Mouse (Mus musculus) heart, postnatal 14 days (tissue): Measurements from ENCODE around the gene Ssc5d. TPM values are rescaled to one million over a fixed set of nuclear protein-coding genes. Genes with fewer than 3 reads are reported as not detected.

Experiments used
- DNase-seq, 2 experiments: peaks; one replicate each; pipeline ENCODE4 v3.0.0; 2021 to 2022
- intact Hi-C: fragments of 180-260 bp; cut with DNase I; formaldehyde crosslinking; loops from one replicate; pipeline ENCODE4 v1.15.1; 2025
- total RNA-seq, 2 experiments: library from RNA; stranded (reverse); gene quantifications; 2 replicates each; pipeline ENCODE4 v1.2.3; 2021

Ssc5d gene
- total RNA-seq, 2 experiments from 2014 or later = 7.8 TPM

DNA sequence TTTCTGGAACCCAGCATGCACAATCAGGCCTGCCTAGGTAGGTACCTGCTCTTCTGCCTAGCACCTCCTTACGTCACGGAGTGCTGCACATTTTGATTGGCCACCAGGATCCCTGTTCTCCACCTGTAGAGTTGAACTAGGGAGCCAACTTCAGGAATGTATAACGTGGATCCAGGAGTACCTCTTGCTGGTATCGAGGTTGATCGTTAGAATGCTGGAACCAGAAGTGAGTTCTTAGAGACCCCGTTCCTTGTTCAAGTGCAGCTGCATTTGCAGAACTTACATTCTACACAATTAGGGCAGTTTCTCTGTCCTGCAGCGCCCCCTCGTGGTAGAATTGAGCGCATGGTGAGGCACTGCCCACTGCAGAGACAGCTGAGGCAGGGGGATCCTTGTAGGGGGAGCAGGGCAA is 14.5 kb downstream of the Ssc5d start:
- intact Hi-C loops = loop anchor here (2.0 to 10.0 kb wide), 5 partner anchors 75 to 383 kb away; partner anchors contain the start of genes Rasl2-9 and Ube2s
- DNase-seq = peak; percentile 83 to 90

DNA sequence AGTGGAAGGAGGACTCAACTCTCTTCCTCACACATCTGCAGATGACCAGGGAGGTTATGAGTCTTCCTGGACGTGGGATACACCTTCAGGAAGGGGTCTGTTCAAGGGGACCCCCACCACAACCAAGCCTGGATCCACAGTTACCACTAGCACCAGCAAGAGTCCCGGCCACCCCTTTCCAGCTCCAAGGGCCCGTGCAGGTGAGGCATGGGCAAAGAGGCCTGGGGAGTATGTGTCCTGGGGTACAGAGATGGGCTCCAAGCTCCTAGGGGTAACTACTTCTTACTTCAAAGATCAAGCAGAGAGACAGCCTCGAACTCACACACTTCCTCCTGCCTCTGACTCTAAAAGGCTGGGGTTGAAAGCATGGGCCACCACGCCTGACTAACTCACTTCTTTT is 17.1 kb downstream of the Ssc5d start:
- DNase-seq = no peak
- intact Hi-C loops = loop anchor here (1.0 to 10.0 kb wide), 5 partner anchors 22 to 318 kb away; partner anchors contain the start of genes Rasl2-9, Sbk2 and Ube2s

DNA sequence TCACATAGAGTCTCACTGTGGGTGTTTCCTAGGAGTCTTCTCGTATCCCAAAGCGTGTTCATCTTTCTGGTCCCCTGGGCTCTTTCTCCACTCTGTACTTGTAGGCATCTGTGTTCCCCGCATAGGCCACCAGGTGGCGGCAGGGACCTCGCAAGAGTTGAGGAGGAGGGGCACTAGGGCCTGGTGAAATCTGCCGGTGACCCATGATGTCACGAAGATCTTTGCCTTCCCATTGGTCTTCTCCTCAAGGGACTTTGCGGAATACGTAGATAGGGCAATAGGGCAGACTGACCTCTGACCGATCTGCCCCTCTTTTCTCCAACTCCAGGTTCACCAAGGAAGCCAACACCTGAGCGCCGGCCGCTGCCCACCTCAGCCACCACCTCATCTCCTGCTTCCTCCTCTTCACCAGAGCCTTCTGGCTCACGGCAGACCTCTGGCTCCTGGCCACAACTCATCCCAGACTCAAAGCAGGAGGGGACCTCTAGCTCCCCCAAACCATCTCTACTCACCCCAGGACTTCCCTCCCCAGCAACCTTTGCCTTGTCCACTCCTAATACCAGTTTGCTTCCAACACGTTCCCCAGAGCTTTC is 17.7 kb downstream of the Ssc5d start:
- intact Hi-C loops = loop anchor here (1.0 to 10.0 kb wide), 5 partner anchors 21 to 319 kb away; partner anchors contain the start of genes Rasl2-9, Sbk2 and Ube2s
- peak; percentile 93 to 98 for DNase-seq

- DNase-seq = peak; percentile 72 to 76
- intact Hi-C loops = loop anchor here (10.0 kb wide), 1 partner anchor 323 kb away; no protein-coding TSS in a partner anchor
Observed at GRCm38 (mm10) chr7:4947855-4948254, 22.3 kb downstream of the Ssc5d start.

GRCm38 (mm10) chr7:4948386-4948785 is 22.8 kb downstream of the Ssc5d start:
- intact Hi-C loops = loop anchor here (10.0 kb wide), 1 partner anchor 324 kb away; no protein-coding TSS in a partner anchor
- DNase-seq = no peak

GRCm38 (mm10) chr7:4950561-4951342 is 25.2 kb downstream of the Ssc5d start:
- DNase-seq = peak; percentile 54 to 58
- intact Hi-C loops = no loop called here

- intact Hi-C loops = no loop called here
- peak in 1 of 2 experiments; percentile 43 for DNase-seq
Observed at GRCm38 (mm10) chr7:4953815-4954445, 28.3 kb downstream of the Ssc5d start.

DNA sequence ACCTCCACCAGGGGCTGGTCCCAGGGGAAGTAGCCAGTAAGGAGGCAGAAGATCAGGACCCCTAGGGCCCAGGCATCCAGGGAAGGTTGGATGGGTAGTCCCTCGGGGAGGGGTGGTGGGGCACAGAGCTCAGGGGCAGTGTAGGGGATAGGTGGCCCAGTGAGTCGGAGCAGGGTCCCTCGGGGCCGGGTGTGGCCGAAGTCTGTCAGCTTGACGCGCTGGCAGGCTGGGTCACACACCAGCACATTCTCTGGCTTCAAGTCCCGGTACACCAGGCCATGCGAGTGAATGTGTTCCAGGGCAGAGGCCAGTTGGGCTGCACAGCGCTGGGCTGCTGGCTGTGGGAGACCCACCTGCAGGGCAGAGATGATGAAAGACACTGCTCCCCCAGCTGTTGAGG is 31.8 kb downstream of the Ssc5d start:
- no peak for DNase-seq
- intact Hi-C loops = no loop called here

DNA sequence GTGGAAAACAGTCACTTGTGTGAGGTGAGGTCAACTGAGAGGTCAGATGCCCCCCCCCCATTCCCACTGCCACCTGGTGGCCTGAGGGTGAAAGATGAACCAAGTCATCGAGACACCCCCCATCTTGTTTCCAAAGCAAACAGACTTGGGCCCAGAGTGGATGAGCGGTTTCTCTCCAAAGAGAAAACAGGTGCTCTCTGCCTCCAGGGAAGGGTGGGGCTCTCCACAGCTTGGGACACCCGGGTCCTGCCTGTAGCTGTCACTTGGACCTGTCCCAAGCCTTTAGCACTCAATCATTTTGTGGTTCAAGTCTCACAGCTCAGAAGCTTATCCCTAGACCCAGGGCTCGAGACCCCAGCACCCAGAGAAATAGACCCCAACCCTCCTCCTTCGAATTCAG is 37.9 kb downstream of the Ssc5d start:
- no peak for DNase-seq
- intact Hi-C loops = no loop called here

GRCm38 (mm10) chr7:4964272-4964671 is 38.7 kb downstream of the Ssc5d start, which contains the start of gene Sbk2:
Gene Sbk2 (minus strand): TSS chr7:4964406.
- DNase-seq = peak; percentile 83 to 91
- intact Hi-C loops = loop anchor here (1.0 kb wide), 1 partner anchor 21 kb away; no protein-coding TSS in a partner anchor

DNA sequence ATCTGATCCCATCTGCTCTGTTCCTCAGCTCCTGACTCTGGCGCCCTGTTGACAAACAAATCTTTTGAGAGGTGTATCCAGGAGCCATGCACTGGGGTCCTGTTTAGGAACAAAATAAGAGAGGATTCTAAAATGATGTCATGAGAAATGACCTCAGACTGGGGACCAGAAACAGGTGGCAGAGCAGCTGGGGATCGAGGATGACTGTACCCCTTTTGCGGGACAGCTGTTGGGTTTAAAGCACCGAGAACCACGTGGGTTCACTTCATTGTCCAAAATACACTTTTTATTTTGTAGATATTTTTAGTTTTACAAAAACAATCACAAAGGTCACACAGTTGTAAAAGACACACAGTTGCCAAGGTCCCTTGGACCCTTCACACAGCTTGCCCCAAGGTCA is 39.4 kb downstream of the Ssc5d start:
- intact Hi-C loops = loop anchor here (1.0 kb wide), 1 partner anchor 22 kb away; no protein-coding TSS in a partner anchor
- DNase-seq = no peak

- intact Hi-C loops = no loop called here
- DNase-seq = no peak
Observed at GRCm38 (mm10) chr7:4971068-4971467, 45.5 kb downstream of the Ssc5d start, which contains the start of gene Sbk3. Gene Sbk3 (minus strand): TSS chr7:4971168.

DNA sequence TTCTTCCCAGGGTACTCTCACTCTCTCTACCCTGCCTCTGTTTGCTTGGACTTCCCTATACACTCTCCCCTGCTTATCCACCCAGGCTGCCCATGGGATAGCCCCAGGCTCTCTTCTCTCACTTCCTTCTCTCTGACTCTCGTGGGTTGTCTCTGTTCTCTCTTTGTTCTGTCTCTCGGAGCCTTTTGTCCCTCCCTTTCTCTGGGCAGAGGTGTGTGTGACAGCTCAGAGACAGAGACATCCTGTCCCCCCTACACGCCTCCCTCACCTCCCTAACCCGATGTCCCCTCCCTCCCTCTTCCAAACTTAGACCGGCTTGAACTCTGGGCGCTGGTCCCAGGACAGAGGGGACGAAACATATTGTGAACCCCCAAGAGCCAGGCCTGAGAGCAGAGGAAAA is 46.1 kb downstream of the Ssc5d start:
- peak; percentile 36 to 43 for DNase-seq
- intact Hi-C loops = no loop called here

DNA sequence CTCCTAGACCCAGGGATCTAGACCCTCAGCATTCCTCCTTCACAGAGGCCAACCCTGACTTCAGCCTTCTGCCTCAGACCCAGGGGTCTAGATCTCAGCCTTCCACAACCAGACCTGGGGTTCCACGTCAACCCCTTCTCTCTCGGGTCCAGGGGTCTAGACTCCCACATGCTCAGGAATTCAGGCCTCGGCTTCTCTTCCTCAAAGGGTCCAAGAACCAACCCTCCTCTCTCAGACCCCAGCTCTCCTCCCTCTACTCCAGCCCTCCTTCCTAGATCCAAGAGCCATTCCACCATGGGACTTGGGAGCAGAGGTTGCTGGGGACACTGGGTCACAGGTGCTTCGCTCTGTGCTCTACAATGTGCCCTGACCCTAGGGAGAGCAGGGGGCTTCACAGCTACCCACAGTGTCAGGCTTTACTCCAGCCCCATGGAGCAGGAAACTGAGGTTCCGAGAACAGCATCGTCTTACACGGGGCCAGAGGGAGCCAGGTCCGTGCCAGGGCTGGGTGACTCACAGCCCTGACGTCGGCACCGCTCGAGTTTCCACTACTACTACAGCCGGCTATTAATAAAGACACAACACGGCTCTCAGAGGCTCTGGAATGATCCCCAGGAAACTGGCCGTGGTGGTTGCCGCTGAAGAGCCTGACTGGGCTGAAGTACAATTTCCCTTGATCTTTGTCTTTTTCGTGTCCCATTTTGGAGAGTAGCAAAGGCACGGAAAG is 46.9 kb downstream of the Ssc5d start:
- DNase-seq = peak; percentile 72 to 77

DNA sequence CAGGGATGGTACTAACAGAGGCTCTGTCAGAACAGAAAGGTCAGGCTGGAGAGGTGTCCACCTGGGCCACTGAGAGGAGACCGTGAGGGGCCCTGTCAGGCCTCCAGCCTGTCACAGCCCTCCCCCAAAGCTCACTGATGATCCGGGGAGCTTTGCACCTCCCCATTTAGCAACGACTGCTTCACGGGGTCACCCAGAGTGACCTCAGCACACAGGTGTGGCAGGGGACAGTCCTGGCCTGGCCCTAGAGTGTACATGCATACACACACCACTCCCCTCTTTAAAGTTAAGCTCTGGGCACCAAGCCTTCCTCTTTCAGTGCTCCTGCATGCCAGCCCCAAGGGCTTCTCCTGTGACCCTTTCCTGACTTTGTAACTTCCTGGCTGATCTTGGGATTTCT is 49.9 kb downstream of the Ssc5d start:
- DNase-seq = no peak
- intact Hi-C loops = no loop called here

More for the DNA sequence above, 46.9 kb downstream of the Ssc5d start:
- intact Hi-C loops = no loop called here

DNA sequence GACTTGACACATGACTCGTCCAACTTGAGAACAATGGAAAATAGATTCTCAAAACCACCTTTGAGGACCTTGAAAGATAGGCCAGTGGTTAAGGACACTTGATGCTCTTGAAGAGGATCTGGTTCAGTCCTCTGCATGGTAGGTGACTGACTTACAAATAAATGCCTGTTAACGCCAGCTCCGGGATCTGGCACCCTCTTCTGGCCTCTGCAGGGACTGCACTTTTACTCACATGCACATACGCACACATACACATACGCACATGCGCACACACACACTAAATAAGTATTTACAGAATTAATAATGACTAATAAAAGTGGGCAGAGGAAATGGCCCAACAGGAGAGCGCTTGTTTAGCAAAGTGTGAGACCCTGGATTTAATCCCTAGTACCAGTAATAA is 51.2 kb downstream of the Ssc5d start:
- DNase-seq = no peak
- intact Hi-C loops = no loop called here

DNA sequence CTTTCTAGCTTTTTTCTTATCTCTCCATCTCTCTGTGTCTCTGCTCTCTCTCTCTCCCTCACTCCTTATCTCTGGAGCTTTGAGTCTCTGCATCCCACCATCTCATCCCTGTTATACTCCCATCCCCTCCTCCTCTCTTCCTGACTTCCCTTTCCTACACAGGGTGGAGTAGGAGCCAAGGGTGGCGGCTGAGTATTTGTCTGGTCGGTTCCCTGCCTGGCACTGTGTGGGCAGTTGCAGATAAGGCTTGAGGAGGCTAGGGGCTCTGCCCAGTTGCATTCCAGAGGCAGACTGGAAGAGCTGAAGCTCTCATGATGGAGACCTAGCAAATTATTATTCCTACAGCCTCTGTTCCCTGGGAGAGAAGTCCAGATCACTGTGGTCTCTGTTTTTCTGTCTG is 62.7 kb downstream of the Ssc5d start:
- DNase-seq = no peak
- intact Hi-C loops = no loop called here

GRCm38 (mm10) chr7:4993347-4993998 is 67.9 kb downstream of the Ssc5d start:
- intact Hi-C loops = no loop called here
- DNase-seq = no peak

- DNase-seq = no peak
- intact Hi-C loops = no loop called here
Observed at GRCm38 (mm10) chr7:4993999-4994788, 68.6 kb downstream of the Ssc5d start.
